Mouse (Mus musculus) MEL (cell line): ENCODE measurements around the gene Fbxl12. TPM values are rescaled to one million over a fixed set of nuclear protein-coding genes. Genes with fewer than 3 reads are reported as not detected.

ENCODE experiments used
- DNase-seq: peaks from one replicate; pipeline ENCODE4 v3.0.0; 2011; ENCODE audit warnings: low read depth, low spot score
- H3K27ac ChIP-seq: 2 replicates; pipeline ENCODE4 v1.5.1; 2012; ENCODE audit warnings: low read depth, mild to moderate bottlenecking, control low read depth, low read length, moderate library complexity; ENCODE audit not compliant: control insufficient read depth
- H3K27me3 ChIP-seq, 2 experiments: fragments of 150-350 bp in 1 of 2; sonication (generic) in 1 of 2; 2 replicates each; pipeline ENCODE4 v1.6.1; 2012; ENCODE audit warnings: low read length in 2 of 2, mild to moderate bottlenecking in 2 of 2, improper control_type of control experiment in 1 of 2, moderate library complexity in 1 of 2; ENCODE audit not compliant: insufficient read depth in 2 of 2, control insufficient read depth in 1 of 2
- H3K36me3 ChIP-seq, 2 experiments: 2 replicates each; pipeline ENCODE4 v1.6.1; 2012 to 2014; ENCODE audit warnings: low read length in 2 of 2, improper control_type of control experiment in 1 of 2, inconsistent platforms in 1 of 2, mild to moderate bottlenecking in 1 of 2; ENCODE audit not compliant: insufficient read depth in 2 of 2, control insufficient read depth in 1 of 2
- H3K4me1 ChIP-seq, 2 experiments: fragments of 150-350 bp in 1 of 2; sonication (generic) in 1 of 2; 2 replicates each; pipeline ENCODE4 v1.6.1; 2012; ENCODE audit warnings: low read length in 2 of 2, improper control_type of control experiment in 1 of 2, mild to moderate bottlenecking in 1 of 2; ENCODE audit not compliant: insufficient read depth in 2 of 2, control insufficient read depth in 1 of 2
- H3K4me3 ChIP-seq, 2 experiments: fragments of 150-350 bp in 1 of 2; sonication (generic) in 1 of 2; 2 replicates each; pipeline ENCODE4 v1.5.1; 2012; ENCODE audit warnings: low read depth in 2 of 2, low read length in 2 of 2, mild to moderate bottlenecking in 2 of 2, moderate library complexity in 2 of 2, control low read depth in 1 of 2, improper control_type of control experiment in 1 of 2; ENCODE audit not compliant: control insufficient read depth in 1 of 2, insufficient read depth in 1 of 2
- H3K79me2 ChIP-seq: 2 replicates; pipeline ENCODE4 v1.6.1; 2012; ENCODE audit warnings: mild to moderate bottlenecking, low read length, moderate library complexity; ENCODE audit not compliant: control insufficient read depth, poor library complexity, insufficient read depth
- H3K9ac ChIP-seq: 2 replicates; pipeline ENCODE4 v1.6.1; 2012; ENCODE audit warnings: low read depth, mild to moderate bottlenecking, control low read depth, low read length, moderate library complexity; ENCODE audit not compliant: control insufficient read depth, poor library complexity, severe bottlenecking
- H3K9me3 ChIP-seq: fragments of 150-350 bp; sonication (generic); replicated peaks from 2 replicates; pipeline ENCODE4 v1.6.1; 2012; ENCODE audit warnings: mild to moderate bottlenecking, low read length, improper control_type of control experiment, moderate library complexity; ENCODE audit not compliant: insufficient read depth
- CHD1 ChIP-seq: IDR thresholded peaks from 2 replicates; pipeline ENCODE4 v1.6.1; 2012; ENCODE audit warnings: low read depth, mild to moderate bottlenecking, inconsistent platforms, low read length, improper control_type of control experiment
- CTCF ChIP-seq, 3 experiments: IDR thresholded peaks in 2 of 3; conservative IDR thresholded peaks in 1 of 3; 2 replicates each; pipeline ENCODE4 v1.5.1; 2011 to 2012; ENCODE audit warnings: low read length in 3 of 3, low read depth in 2 of 3, mild to moderate bottlenecking in 2 of 3, improper control_type of control experiment in 1 of 3, inconsistent platforms in 1 of 3, mixed read lengths in 1 of 3, moderate library complexity in 1 of 3; ENCODE audit not compliant: control insufficient read depth in 1 of 3, insufficient read depth in 1 of 3, poor library complexity in 1 of 3, severe bottlenecking in 1 of 3
- E2F4 ChIP-seq: IDR thresholded peaks from 2 replicates; pipeline ENCODE4 v1.6.1; 2011; ENCODE audit warnings: low read depth, low read length, improper control_type of control experiment, borderline replicate concordance
- ELF1 ChIP-seq: IDR thresholded peaks from 2 replicates; pipeline ENCODE4 v1.6.1; 2014; ENCODE audit warnings: low read depth, mild to moderate bottlenecking, inconsistent platforms, low read length, improper control_type of control experiment, moderate library complexity
- GABPA ChIP-seq: IDR thresholded peaks from 2 replicates; pipeline ENCODE4 v1.6.1; 2012; ENCODE audit warnings: low read depth, mild to moderate bottlenecking, inconsistent platforms, low read length, improper control_type of control experiment, moderate library complexity
- GATA1 ChIP-seq: IDR thresholded peaks from 2 replicates; pipeline ENCODE4 v1.6.1; 2011; ENCODE audit warnings: low read depth, low read length, improper control_type of control experiment
- HCFC1 ChIP-seq: IDR thresholded peaks from 2 replicates; pipeline ENCODE4 v1.6.1; 2012; ENCODE audit warnings: low read depth, mild to moderate bottlenecking, inconsistent platforms, low read length, improper control_type of control experiment, moderate library complexity
- KAT2A ChIP-seq: conservative IDR thresholded peaks from 2 replicates; pipeline ENCODE4 v1.6.1; 2012; ENCODE audit warnings: low read depth, low read length, improper control_type of control experiment, inconsistent platforms
- MAFK ChIP-seq: IDR thresholded peaks from 2 replicates; pipeline ENCODE4 v1.6.1; 2011; ENCODE audit warnings: low read depth, mild to moderate bottlenecking, low read length, improper control_type of control experiment, borderline replicate concordance
- MAX ChIP-seq: IDR thresholded peaks from 2 replicates; pipeline ENCODE4 v1.6.1; 2011; ENCODE audit warnings: low read length, improper control_type of control experiment
- MAZ ChIP-seq: IDR thresholded peaks from 2 replicates; pipeline ENCODE4 v1.6.1; 2012; ENCODE audit warnings: low read depth, mild to moderate bottlenecking, inconsistent platforms, low read length, improper control_type of control experiment
- MXI1 ChIP-seq: IDR thresholded peaks from 2 replicates; pipeline ENCODE4 v1.6.1; 2011; ENCODE audit warnings: mild to moderate bottlenecking, low read depth, low read length, improper control_type of control experiment
- MYC ChIP-seq: IDR thresholded peaks from 2 replicates; pipeline ENCODE4 v1.6.1; 2011; ENCODE audit warnings: low read depth, mild to moderate bottlenecking, low read length, improper control_type of control experiment, moderate library complexity
- NRF1 ChIP-seq: IDR thresholded peaks from 2 replicates; pipeline ENCODE4 v1.6.1; 2014; ENCODE audit warnings: low read depth, mild to moderate bottlenecking, inconsistent platforms, low read length, improper control_type of control experiment, moderate library complexity; ENCODE audit not compliant: poor library complexity, insufficient read depth, severe bottlenecking
- POLR2A ChIP-seq, 2 experiments: IDR thresholded peaks; 2 replicates each; pipeline ENCODE4 v1.6.1; 2011 to 2012; ENCODE audit warnings: low read length in 2 of 2, mild to moderate bottlenecking in 2 of 2, control low read depth in 1 of 2, improper control_type of control experiment in 1 of 2, low read depth in 1 of 2, moderate library complexity in 1 of 2; ENCODE audit not compliant: control insufficient read depth in 1 of 2, insufficient read depth in 1 of 2, poor library complexity in 1 of 2
- POLR2AphosphoS5 ChIP-seq: IDR thresholded peaks from 2 replicates; pipeline ENCODE4 v1.6.1; 2012; ENCODE audit warnings: low read depth, borderline replicate concordance, mild to moderate bottlenecking, inconsistent platforms, low read length, moderate library complexity, mixed read lengths
- RAD21 ChIP-seq: IDR thresholded peaks from 2 replicates; pipeline ENCODE4 v1.6.1; 2011; ENCODE audit warnings: mild to moderate bottlenecking, low read depth, low read length, improper control_type of control experiment
- RCOR1 ChIP-seq: IDR thresholded peaks from 2 replicates; pipeline ENCODE4 v1.6.1; 2012; ENCODE audit warnings: low read depth, mild to moderate bottlenecking, inconsistent platforms, low read length, improper control_type of control experiment
- SIN3A ChIP-seq: IDR thresholded peaks from 2 replicates; pipeline ENCODE4 v1.6.1; 2012; ENCODE audit warnings: low read length, improper control_type of control experiment, inconsistent platforms
- SMC3 ChIP-seq: IDR thresholded peaks from 2 replicates; pipeline ENCODE4 v1.6.1; 2011; ENCODE audit warnings: low read depth, low read length, improper control_type of control experiment
- TAL1 ChIP-seq: IDR thresholded peaks from 2 replicates; pipeline ENCODE4 v1.6.1; 2012; ENCODE audit warnings: mild to moderate bottlenecking, inconsistent platforms, low read length, moderate library complexity, mixed read lengths
- TBP ChIP-seq: IDR thresholded peaks from 2 replicates; pipeline ENCODE4 v1.8.0; 2011; ENCODE audit warnings: low read depth, low read length, improper control_type of control experiment
- ZC3H11A ChIP-seq: IDR thresholded peaks from 2 replicates; pipeline ENCODE4 v1.6.1; 2012; ENCODE audit warnings: low read depth, mild to moderate bottlenecking, inconsistent platforms, low read length, improper control_type of control experiment
- ZKSCAN1 ChIP-seq: IDR thresholded peaks from 2 replicates; pipeline ENCODE4 v1.6.1; 2012; ENCODE audit warnings: low read depth, mild to moderate bottlenecking, inconsistent platforms, low read length, improper control_type of control experiment, moderate library complexity
- ZMIZ1 ChIP-seq: IDR thresholded peaks from 2 replicates; pipeline ENCODE4 v1.6.1; 2012; ENCODE audit warnings: low read depth, mild to moderate bottlenecking, inconsistent platforms, low read length, improper control_type of control experiment, moderate library complexity
- polyA plus RNA-seq, 2 experiments: library from polyadenylated mRNA; stranded (reverse) in 1 of 2; unstranded in 1 of 2; fragments of >175 nt in 1 of 2; fragments of >200 nt in 1 of 2; gene quantifications; 2 replicates each; pipeline versions ENCODE4 v1.2.1 to v1.2.4; 2012; ENCODE audit warnings: low replicate concordance in 2 of 2, low read depth in 1 of 2; ENCODE audit not compliant: insufficient read length in 2 of 2, insufficient read depth in 1 of 2, missing spikeins in 1 of 2
- total RNA-seq: library from RNA; depleted of rRNA; stranded (reverse); fragments of 300-350 nt; gene quantifications from 2 replicates; pipeline ENCODE4 v1.2.3, GENCODE M21; 2012

The Fbxl12 gene
- total and polyA plus RNA-seq, 3 experiments: 16.4 to 44.0 TPM; not detected in 1

- Histone ChIP-seq H3K27ac (no peak overlapping the region), H3K79me2 (no peaks in the 10 kb centered on the region), H3K4me1 (peaks cover 3 to 14% of the 10 kb centered on the region in 2 experiments), H3K9ac (0 out of 2 replicates have a peak overlapping the region, but pooled peaks have one; percentile 0), H3K27me3 (peaks cover 0 to 4% of the 10 kb centered on the region in 2 experiments; a peak in 1 of 4 replicates), H3K4me3 (peak overlapping the region in 1 of 2 experiments; percentile 2; a peak in 1 of 4 replicates), H3K9me3 (no peaks in the 10 kb centered on the region), H3K36me3 (peaks cover 0 to 3% of the 10 kb centered on the region in 2 experiments; a peak in 2 of 4 replicates)
- peak; percentile 90 for DNase-seq
- peak; percentile 60; the same call in 1 of the 2 replicates for TF ChIP-seq NRF1
- no peak for TF ChIP-seq MYC
These were observed 27.5 kb upstream of the Fbxl12 start for GRCm38 (mm10) chr9:20672047-20672446.

DNA sequence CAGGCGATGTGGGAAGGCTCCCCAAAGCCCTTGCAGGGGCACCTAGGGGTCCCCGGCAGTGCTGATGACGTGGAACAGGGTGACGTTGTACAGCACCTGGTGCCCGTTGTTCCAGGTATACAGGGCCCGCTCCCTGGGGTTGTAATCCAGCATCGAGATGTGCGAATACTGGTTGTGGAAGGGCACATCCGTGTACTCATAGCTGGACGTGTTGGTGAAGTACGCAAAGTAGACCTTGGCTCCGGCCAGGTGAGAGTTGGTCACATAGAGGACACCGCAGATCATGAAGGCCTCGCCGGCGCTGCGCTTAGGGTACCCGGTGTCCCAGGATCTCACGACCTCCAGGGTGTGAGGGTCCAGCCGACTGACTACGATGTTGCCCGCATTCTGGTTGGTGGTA is 23.5 kb upstream of the Fbxl12 start:
- Histone ChIP-seq H3K27me3 (no peaks in the 10 kb centered on the region), H3K4me1 (peaks cover 8 to 33% of the 10 kb centered on the region in 2 experiments), H3K4me3 (no peak overlapping the region), H3K79me2 (no peaks in the 10 kb centered on the region), H3K9ac (no peak overlapping the region), H3K9me3 (no peaks in the 10 kb centered on the region), H3K36me3 (peaks cover 2 to 20% of the 10 kb centered on the region in 2 experiments), H3K27ac (no peak overlapping the region)
- no peak for DNase-seq
- TF ChIP-seq ZKSCAN1: no peak
- no peak for TF ChIP-seq ELF1
- TF ChIP-seq POLR2AphosphoS5: peak; percentile 63; the same call in 1 of the 2 replicates
- TF ChIP-seq ZMIZ1: 0 out of 2 replicates have a peak, but pooled peaks have one; percentile 9
- no peak for TF ChIP-seq RAD21
- no peak for TF ChIP-seq GATA1
- TF ChIP-seq CHD1: no peak
- no peak for TF ChIP-seq CTCF (IDR thresholded peaks at IDR 0.05 in 2 of 3, conservative IDR thresholded peaks at IDR 0.05 in 1 of 3; ENCODE audit: control insufficient read depth in 1 of 3, insufficient read depth in 1 of 3, low read depth in 2 of 3, low read length in 3 of 3, poor library complexity in 1 of 3, severe bottlenecking in 1 of 3)
- TF ChIP-seq NRF1: no peak
- TF ChIP-seq, all 39 proteins: peak for 2

- no peaks in the 10 kb centered on the region for H3K79me2 ChIP-seq
- no peaks in the 10 kb centered on the region for H3K27me3 ChIP-seq
- H3K9me3 ChIP-seq: no peaks in the 10 kb centered on the region
- H3K27ac ChIP-seq: peak overlapping the region; percentile 9
- H3K9ac ChIP-seq: 0 out of 2 replicates have a peak overlapping the region, but pooled peaks have one; percentile 1
- DNase-seq: peak; percentile 94
- H3K36me3 ChIP-seq: peaks cover 8 to 18% of the 10 kb centered on the region in 2 experiments
- H3K4me3 ChIP-seq: no peak overlapping the region
- H3K4me1 ChIP-seq: peaks cover 5 to 22% of the 10 kb centered on the region in 2 experiments
- TF ChIP-seq ZC3H11A (no peak), SMC3 (peak; percentile 22; the same call in 1 of the 2 replicates), TAL1 (no peak; the same call in 1 of the 2 replicates), POLR2A (IDR thresholded peaks at IDR 0.05; ENCODE audit: control insufficient read depth in 1 of 2, insufficient read depth in 1 of 2, low read depth in 1 of 2, low read length in 2 of 2, poor library complexity in 1 of 2) (peak in 1 of 2 experiments; percentile 72; a peak in 2 of 4 replicates), GABPA (no peak), KAT2A (no peak), CHD1 (no peak), TBP (peak; percentile 62; the same call in 1 of the 2 replicates), SIN3A (peak; percentile 78; the same call in 1 of the 2 replicates), HCFC1 (0 out of 2 replicates have a peak, but pooled peaks have one; percentile 48), MAZ (peak; percentile 94), MXI1 (peak; percentile 65; the same call in 1 of the 2 replicates), RCOR1 (peak; percentile 89), MAX (peak; percentile 38; the same call in 1 of the 2 replicates), MAFK (0 out of 2 replicates have a peak, but pooled peaks have one; percentile 23), E2F4 (no peak)
These were observed 22.0 kb upstream of the Fbxl12 start for GRCm38 (mm10) chr9:20666510-20667034.
